Mouse (Mus musculus) liver, embryonic 14.5 days (tissue): ENCODE data around the gene Cux2. TPM values are rescaled to one million over a fixed set of nuclear protein-coding genes. Genes with fewer than 3 reads are reported as not detected.

ENCODE experiments used
- ATAC-seq: fragments of 200-750 bp; cut with Nextera tagmentation; 2 replicates; pipeline ENCODE4 v1.8.0; 2017; ENCODE audit warnings: moderate number of reproducible peaks, mild to moderate bottlenecking, moderate library complexity; ENCODE audit not compliant: insufficient read depth
- DNase-seq, 3 experiments: peaks; one replicate each; pipeline ENCODE4 v3.0.0-alpha.2; 2012 to 2013; ENCODE audit warnings: low read depth in 3 of 3, low spot score in 3 of 3
- H3K27ac ChIP-seq: fragments of 300-500 bp; sonication (generic); 2 replicates; pipeline ENCODE4 v1.5.1; 2014; ENCODE audit warnings: moderate library complexity, mild to moderate bottlenecking, control low read depth, inconsistent platforms
- H3K27me3 ChIP-seq: fragments of 300-500 bp; sonication (generic); 2 replicates; pipeline ENCODE4 v1.6.1; 2014; ENCODE audit warnings: mild to moderate bottlenecking, low read length, moderate library complexity; ENCODE audit not compliant: control insufficient read depth, insufficient read depth
- H3K36me3 ChIP-seq: fragments of 300-500 bp; sonication (generic); replicated peaks from 2 replicates; pipeline ENCODE4 v1.6.1; 2014; ENCODE audit warnings: low read depth; ENCODE audit not compliant: control insufficient read depth, insufficient read depth
- H3K4me1 ChIP-seq, 2 experiments: fragments of 200-500 bp in 1 of 2; fragments of 300-500 bp in 1 of 2; sonication (generic) in 1 of 2; replicated peaks; 2 replicates each; pipeline ENCODE4 v1.6.1; 2012 to 2014; ENCODE audit warnings: antibody characterized with exemption in 1 of 2, inconsistent platforms in 1 of 2, low read length in 1 of 2; ENCODE audit not compliant: control insufficient read depth in 2 of 2, insufficient read depth in 2 of 2
- H3K4me2 ChIP-seq: fragments of 300-500 bp; sonication (generic); 2 replicates; pipeline ENCODE4 v1.6.1; 2014; ENCODE audit warnings: low read depth, mild to moderate bottlenecking, control low read depth, moderate library complexity
- H3K4me3 ChIP-seq, 2 experiments: fragments of 200-500 bp in 1 of 2; fragments of 300-500 bp in 1 of 2; sonication (generic) in 1 of 2; 2 replicates each; pipeline ENCODE4 v1.5.1; 2012 to 2014; ENCODE audit warnings: low read depth in 2 of 2, low read length in 2 of 2, mild to moderate bottlenecking in 2 of 2, control low read depth in 1 of 2, inconsistent platforms in 1 of 2, moderate library complexity in 1 of 2; ENCODE audit not compliant: insufficient read depth in 1 of 2
- H3K9ac ChIP-seq: fragments of 300-500 bp; sonication (generic); replicated peaks from 2 replicates; pipeline ENCODE4 v1.6.1; 2014; ENCODE audit warnings: mild to moderate bottlenecking, control low read depth, moderate library complexity
- H3K9me3 ChIP-seq: fragments of 300-500 bp; sonication (generic); 2 replicates; pipeline ENCODE4 v1.6.1; 2016; ENCODE audit warnings: low read length, mixed read lengths; ENCODE audit not compliant: control insufficient read depth
- CTCF ChIP-seq: IDR thresholded peaks from 2 replicates; pipeline ENCODE4 v1.5.1; 2016; ENCODE audit warnings: antibody characterized with exemption, low read depth, control low read depth
- EP300 ChIP-seq: IDR thresholded peaks from 2 replicates; pipeline ENCODE4 v1.6.1; 2016; ENCODE audit warnings: antibody characterized with exemption, low read depth
- WGBS: fragments of 180-500 bp; shearing (Covaris S2); extraction: QIAGEN DNeasy Blood & Tissue Kit; methylation state at CpG from one replicate; pipeline ENCODE4 v1.1.7; 2014; ENCODE audit not compliant: insufficient replicate concordance; 5-methylcytosine and 5-hydroxymethylcytosine counted together
- polyA plus RNA-seq, 2 experiments: library from polyadenylated mRNA; depleted of rRNA in 1 of 2; stranded (reverse) in 1 of 2; unstranded in 1 of 2; fragments of >200 nt; fragmentation: Nextera tagmentation in 1 of 2; extraction: Ambion mirVana in 1 of 2; gene quantifications; 2 replicates each; pipeline versions ENCODE4 v1.2.1 to v1.2.3; 2012 to 2014

Cux2 gene
- polyA plus RNA-seq, 2 experiments, result 1.0 to 1.4 TPM

DNA sequence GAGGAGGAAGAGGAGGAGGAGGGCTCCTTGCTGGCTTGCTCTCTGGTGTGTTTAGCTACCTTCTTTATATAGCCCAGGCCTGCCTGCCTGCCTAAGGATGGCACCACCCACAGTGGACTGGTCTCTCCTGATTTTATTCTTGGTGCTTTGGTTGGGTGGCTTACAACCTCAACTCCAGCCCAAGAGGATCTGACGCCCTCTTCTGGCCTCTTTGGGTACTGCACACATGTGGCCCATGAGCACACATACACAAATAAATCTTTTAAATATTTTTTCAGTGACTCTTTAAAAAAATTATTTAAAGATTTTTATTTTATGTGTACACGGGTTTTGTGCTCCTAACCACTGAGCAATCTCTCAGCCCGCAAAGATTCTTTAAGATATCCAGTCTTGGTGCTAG is 25.8 kb upstream of the Cux2 start:
- Histone ChIP-seq H3K36me3 (no peaks in the 10 kb centered on the region), H3K9ac (no peak overlapping the region), H3K4me1 (no peaks in the 10 kb centered on the region), H3K27ac (no peak overlapping the region), H3K9me3 (no peaks in the 10 kb centered on the region), H3K4me3 (no peak overlapping the region), H3K27me3 (no peaks in the 10 kb centered on the region), H3K4me2 (no peak overlapping the region)
- DNase-seq (no peak), ATAC-seq (no peak)
- no peak for TF ChIP-seq EP300
- TF ChIP-seq CTCF, result peak; percentile 59
- WGBS, result 31% methylated on average over 3 of the region's 3 CpGs

DNA sequence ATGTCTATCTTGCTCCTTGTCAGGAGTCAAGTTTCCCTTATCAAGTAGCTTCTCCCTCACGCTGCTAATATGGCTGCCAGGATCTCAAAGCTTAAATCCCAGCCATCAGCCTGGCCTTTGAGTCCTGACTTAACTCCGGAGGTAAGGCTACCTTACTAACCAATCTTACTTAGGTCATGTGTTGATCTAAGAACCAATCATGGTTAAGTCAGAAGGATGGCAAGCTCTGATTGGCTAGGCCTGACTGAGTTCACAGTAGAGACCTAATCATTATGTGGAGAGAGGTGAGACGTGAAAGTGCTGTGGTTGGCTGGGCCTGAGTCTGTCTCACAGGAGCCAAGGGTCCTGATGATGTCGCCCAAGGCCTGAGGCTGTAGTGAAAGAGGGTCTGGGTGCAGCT is 22.1 kb upstream of the Cux2 start:
- Histone ChIP-seq H3K4me3 (no peak overlapping the region), H3K9me3 (no peaks in the 10 kb centered on the region), H3K4me2 (no peak overlapping the region), H3K9ac (no peak overlapping the region), H3K27me3 (no peaks in the 10 kb centered on the region), H3K27ac (no peak overlapping the region), H3K4me1 (no peaks in the 10 kb centered on the region), H3K36me3 (no peaks in the 10 kb centered on the region)
- ATAC-seq (no peak), DNase-seq (no peak)
- no peak for TF ChIP-seq CTCF
- no peak for TF ChIP-seq EP300
- whole genome bisulfite sequencing, result 56% methylated on average over 4 of the region's 4 CpGs

DNA sequence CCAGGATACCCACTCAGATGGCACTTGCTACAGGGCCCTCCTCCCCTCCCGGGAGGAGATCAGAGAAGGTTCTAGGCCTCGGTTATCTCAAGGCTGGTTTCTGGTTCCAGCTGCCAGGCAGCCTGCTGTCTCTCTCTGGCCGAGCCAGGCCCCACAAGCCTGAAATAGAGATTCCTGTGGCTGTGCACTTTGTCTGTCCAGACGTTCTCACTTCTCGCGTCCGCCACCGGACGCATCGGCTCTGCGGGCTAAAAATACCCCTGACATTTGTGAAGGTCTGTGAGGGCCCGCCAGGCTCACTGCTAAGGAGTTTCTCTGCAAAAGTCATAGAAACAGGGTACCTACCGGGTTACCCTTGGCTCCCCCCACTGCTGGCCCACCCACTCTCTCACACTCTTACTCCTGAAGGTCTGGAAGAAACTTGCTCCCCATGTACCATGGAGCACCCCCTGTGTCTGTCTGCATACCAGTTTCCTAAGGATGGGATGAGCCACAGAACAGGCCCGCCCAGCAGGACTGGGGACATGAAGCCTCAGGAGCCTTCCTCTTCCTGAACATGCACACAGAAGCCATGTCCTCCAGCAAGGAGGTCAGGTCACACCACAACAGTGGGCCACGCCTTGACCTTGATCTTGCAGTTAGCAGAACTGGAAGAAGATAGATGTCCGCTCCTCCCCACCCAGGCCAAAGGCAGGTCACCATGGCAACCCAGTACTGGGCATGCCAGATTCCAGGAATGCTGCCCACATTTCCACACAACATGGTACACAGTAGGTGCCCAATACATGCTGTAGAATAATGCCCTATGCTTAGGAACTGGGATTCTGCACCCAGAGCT is 21.3 kb upstream of the Cux2 start:
- Histone ChIP-seq H3K27ac (no peak overlapping the region), H3K4me3 (no peak overlapping the region), H3K4me2 (no peak overlapping the region), H3K27me3 (no peaks in the 10 kb centered on the region), H3K4me1 (no peaks in the 10 kb centered on the region), H3K9ac (no peak overlapping the region), H3K9me3 (no peaks in the 10 kb centered on the region), H3K36me3 (no peaks in the 10 kb centered on the region)
- TF ChIP-seq CTCF (no peak), EP300 (no peak)
- 50% methylated on average over 16 of the region's 16 CpGs for WGBS
- ATAC-seq, result no peak
- no peak for DNase-seq

DNA sequence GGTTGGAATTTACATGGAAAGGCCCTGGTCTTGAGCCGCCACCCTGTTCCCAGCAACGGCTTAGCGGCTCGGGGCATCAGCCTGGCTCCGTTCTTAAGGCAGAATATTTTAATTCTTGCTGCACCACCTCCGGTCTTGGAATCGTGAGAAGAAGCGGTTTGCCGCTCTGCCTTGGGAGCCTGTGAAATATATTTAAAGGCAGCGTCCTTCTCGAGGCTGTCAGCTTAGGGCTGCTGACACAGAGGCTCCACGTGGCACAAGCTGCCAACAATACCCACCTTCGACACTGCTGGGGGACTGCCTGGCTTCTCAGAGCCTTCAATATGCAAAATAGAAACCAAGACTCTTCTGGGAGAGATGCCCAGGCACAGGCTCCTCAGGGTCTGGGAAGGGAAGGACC is 18.7 kb upstream of the Cux2 start:
- WGBS, result 68% methylated on average over 13 of the region's 13 CpGs
- H3K27me3 ChIP-seq, result no peaks in the 10 kb centered on the region
- H3K4me1 ChIP-seq, result no peaks in the 10 kb centered on the region
- H3K36me3 ChIP-seq, result no peaks in the 10 kb centered on the region
- no peak overlapping the region for H3K4me3 ChIP-seq
- TF ChIP-seq CTCF (no peak), EP300 (no peak)
- no peak overlapping the region for H3K9ac ChIP-seq
- no peak overlapping the region for H3K4me2 ChIP-seq
- ATAC-seq (no peak), DNase-seq (no peak)
- no peaks in the 10 kb centered on the region for H3K9me3 ChIP-seq
- no peak overlapping the region for H3K27ac ChIP-seq

DNA sequence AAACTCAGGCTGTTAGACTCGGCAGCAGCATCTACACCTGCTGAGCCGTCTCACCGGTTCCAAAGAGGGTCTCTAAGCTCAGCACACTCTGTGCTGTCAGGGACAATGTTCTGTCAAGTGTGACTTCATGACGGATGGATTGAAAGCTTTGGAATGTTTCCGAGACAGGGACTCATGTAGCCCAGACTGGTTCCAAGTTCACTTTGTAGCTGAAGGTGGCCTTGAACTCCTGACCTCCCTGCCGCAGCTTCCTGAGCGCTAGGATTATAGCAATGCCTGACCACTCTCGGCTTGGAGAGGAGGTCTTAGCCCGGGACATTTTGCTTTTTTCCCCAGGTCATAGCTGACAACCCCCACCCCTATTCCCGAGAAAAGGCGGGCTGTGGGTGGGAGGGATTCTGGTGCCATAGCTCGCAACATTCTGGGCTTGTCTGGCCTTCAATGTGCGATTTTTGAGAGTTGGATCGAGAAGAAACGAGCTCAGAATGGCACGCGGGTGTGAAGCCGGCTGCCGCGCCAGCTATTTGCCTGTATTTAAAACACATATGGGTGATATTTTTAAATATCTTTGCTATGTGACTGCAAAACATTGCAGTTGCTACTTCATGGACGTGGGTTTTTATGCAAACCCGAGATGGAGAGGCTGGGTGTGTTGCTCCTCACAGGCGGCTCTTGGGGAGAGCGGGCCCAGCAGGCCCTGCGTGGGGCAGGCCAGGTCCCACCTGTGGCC is 13.5 kb upstream of the Cux2 start:
- Histone ChIP-seq H3K36me3 (no peaks in the 10 kb centered on the region), H3K9ac (no peak overlapping the region), H3K27ac (no peak overlapping the region), H3K4me1 (no peaks in the 10 kb centered on the region; a peak in 1 of 4 replicates), H3K4me2 (no peak overlapping the region), H3K9me3 (no peaks in the 10 kb centered on the region), H3K27me3 (no peaks in the 10 kb centered on the region), H3K4me3 (no peak overlapping the region)
- WGBS, result 61% methylated on average over 25 of the region's 25 CpGs
- TF ChIP-seq CTCF (no peak), EP300 (no peak)
- ATAC-seq (no peak), DNase-seq (no peak)
